Mouse (Mus musculus) heart, postnatal 0 days (tissue): ENCODE results near the gene Tesk2. TPM values are rescaled to one million over a fixed set of nuclear protein-coding genes. Genes with fewer than 3 reads are reported as not detected.

Source experiments
- ATAC-seq: fragments of 200-750 bp; cut with Nextera tagmentation; 2 replicates; pipeline ENCODE4 v1.8.0; 2017; ENCODE audit warnings: low read depth, moderate number of reproducible peaks, moderate library complexity; ENCODE audit not compliant: insufficient read depth
- DNase-seq: peaks from one replicate; pipeline ENCODE4 v3.0.0-alpha.2; 2016; ENCODE audit warnings: low spot score
- H3K27ac ChIP-seq: fragments of 300-500 bp; sonication (generic); 2 replicates; pipeline ENCODE4 v1.5.1; 2014; ENCODE audit warnings: low read depth, mild to moderate bottlenecking
- H3K27me3 ChIP-seq: fragments of 300-500 bp; sonication (generic); 2 replicates; pipeline ENCODE4 v1.6.1; 2014; ENCODE audit warnings: low read length, mixed read lengths; ENCODE audit not compliant: control insufficient read depth, insufficient read depth
- H3K36me3 ChIP-seq: fragments of 300-500 bp; sonication (generic); replicated peaks from 2 replicates; pipeline ENCODE4 v1.6.1; 2014; ENCODE audit warnings: low read length, mixed read lengths; ENCODE audit not compliant: control insufficient read depth, insufficient read depth
- H3K4me1 ChIP-seq: fragments of 300-500 bp; sonication (generic); 2 replicates; pipeline ENCODE4 v1.6.1; 2014; ENCODE audit warnings: antibody characterized with exemption; ENCODE audit not compliant: control insufficient read depth, insufficient read depth
- H3K4me2 ChIP-seq: fragments of 300-500 bp; sonication (generic); 2 replicates; pipeline ENCODE4 v1.6.1; 2014; ENCODE audit warnings: low read depth, mild to moderate bottlenecking, low read length, moderate library complexity
- H3K4me3 ChIP-seq: fragments of 300-500 bp; sonication (generic); 2 replicates; pipeline ENCODE4 v1.5.1; 2014; ENCODE audit warnings: low read depth, low read length
- H3K9ac ChIP-seq: fragments of 300-500 bp; sonication (generic); replicated peaks from 2 replicates; pipeline ENCODE4 v1.6.1; 2014; ENCODE audit warnings: low read depth, low read length, mixed read lengths
- H3K9me3 ChIP-seq: fragments of 300-500 bp; sonication (generic); replicated peaks from 2 replicates; pipeline ENCODE4 v1.6.1; 2016; ENCODE audit warnings: low read length; ENCODE audit not compliant: control insufficient read depth
- CTCF ChIP-seq: IDR thresholded peaks from 2 replicates; pipeline ENCODE4 v1.5.1; 2016; ENCODE audit warnings: antibody characterized with exemption, control low read depth, low read depth
- EP300 ChIP-seq: IDR thresholded peaks from 2 replicates; pipeline ENCODE4 v1.6.1; 2016; ENCODE audit warnings: antibody characterized with exemption, low read depth
- WGBS: fragments of 180-500 bp; shearing (Covaris S2); extraction: QIAGEN DNeasy Blood & Tissue Kit; methylation state at CpG from one replicate; pipeline ENCODE4 v1.1.7; 2014; 5-methylcytosine and 5-hydroxymethylcytosine counted together
- polyA plus RNA-seq: library from polyadenylated mRNA; unstranded; fragments of >200 nt; fragmentation: Nextera tagmentation; extraction: Ambion mirVana; gene quantifications from 2 replicates; pipeline ENCODE4 v1.2.1, GENCODE M21; 2015
- total RNA-seq: library from RNA; depleted of rRNA; stranded (reverse); fragments of >200 nt; gene quantifications from 2 replicates; pipeline ENCODE4 v1.2.3, GENCODE M21; 2014; ENCODE audit warnings: low replicate concordance

The Tesk2 gene
- total and polyA plus RNA-seq, 2 experiments from 2014 or later: 1.3 to 2.3 TPM

DNA sequence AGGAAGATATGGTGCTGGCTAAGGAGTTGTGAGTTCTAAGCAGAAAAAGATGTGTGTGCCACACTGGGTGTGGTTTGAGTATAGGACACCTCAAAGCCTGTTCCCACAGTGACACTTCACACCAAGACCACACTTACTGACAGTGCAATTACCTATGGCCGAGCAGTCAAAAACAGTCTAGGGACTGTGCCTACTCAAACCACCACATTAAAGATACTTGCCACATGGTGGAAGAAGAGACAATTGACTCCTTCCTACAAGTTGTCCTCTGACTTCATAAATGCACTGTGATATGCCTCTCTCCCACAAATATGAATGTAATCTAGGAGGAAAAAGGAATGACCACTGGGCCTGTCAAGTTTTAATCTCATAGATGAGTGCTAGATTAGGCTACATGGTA lies 19.8 kb upstream of the Tesk2 start:
- H3K4me2 ChIP-seq: no peak overlapping the region
- DNase-seq (no peak), ATAC-seq (no peak)
- no peak overlapping the region for H3K9ac ChIP-seq
- peaks cover 50% of the 10 kb centered on the region for H3K36me3 ChIP-seq
- no peak for TF ChIP-seq EP300
- no peak for TF ChIP-seq CTCF
- no peak overlapping the region for H3K4me3 ChIP-seq
- no peaks in the 10 kb centered on the region for H3K9me3 ChIP-seq
- no peaks in the 10 kb centered on the region; the same call in 1 of the 2 replicates for H3K4me1 ChIP-seq
- no peak overlapping the region for H3K27ac ChIP-seq
- 89% methylated on average over 1 of the region's 1 CpGs for WGBS
- H3K27me3 ChIP-seq: no peaks in the 10 kb centered on the region

GRCm38 (mm10) chr4:116703804-116704203 lies 16.9 kb upstream of the Tesk2 start:
- Histone ChIP-seq H3K9ac (no peak overlapping the region), H3K4me1 (peaks cover 6% of the 10 kb centered on the region; the same call in 1 of the 2 replicates), H3K4me2 (no peak overlapping the region), H3K4me3 (no peak overlapping the region), H3K27ac (no peak overlapping the region), H3K9me3 (no peaks in the 10 kb centered on the region), H3K27me3 (no peaks in the 10 kb centered on the region), H3K36me3 (peaks cover 28% of the 10 kb centered on the region)
- no peak for TF ChIP-seq EP300
- peak; percentile 69 for TF ChIP-seq CTCF
- DNase-seq: no peak
- WGBS: 33% methylated on average over 6 of the region's 6 CpGs
- no peak for ATAC-seq

DNA sequence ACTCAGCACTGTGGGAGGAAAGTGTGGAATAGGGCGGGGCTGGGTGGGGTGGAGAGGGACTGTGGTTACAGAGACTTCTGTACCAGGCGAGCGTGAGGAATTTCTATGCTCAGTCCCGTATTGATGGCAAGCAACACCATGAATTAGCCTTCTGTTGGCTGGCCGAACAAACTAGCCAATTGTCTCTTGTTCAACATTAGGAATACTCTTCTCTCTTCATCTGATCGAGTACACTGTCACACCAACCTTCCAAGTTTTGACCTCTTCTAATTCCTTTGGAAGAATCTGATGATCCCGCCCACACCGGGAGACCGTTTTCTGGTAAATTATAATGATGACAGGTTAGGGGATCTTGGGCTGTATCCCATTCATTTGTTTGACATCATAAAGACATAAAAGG lies 13.1 kb upstream of the Tesk2 start:
- Histone ChIP-seq H3K4me2 (peak overlapping the region; percentile 71), H3K4me1 (0 out of 2 replicates have a peak, but pooled peaks cover 6% of the 10 kb centered on the region), H3K27me3 (no peaks in the 10 kb centered on the region), H3K27ac (peak overlapping the region; percentile 53; the same call in 1 of the 2 replicates), H3K4me3 (peak overlapping the region; percentile 69), H3K9ac (peak overlapping the region; percentile 65), H3K36me3 (peaks cover 6% of the 10 kb centered on the region), H3K9me3 (no peaks in the 10 kb centered on the region)
- DNase-seq (no peak), ATAC-seq (no peak)
- WGBS: 11% methylated on average over 9 of the region's 9 CpGs
- TF ChIP-seq CTCF (no peak), EP300 (no peak)

DNA sequence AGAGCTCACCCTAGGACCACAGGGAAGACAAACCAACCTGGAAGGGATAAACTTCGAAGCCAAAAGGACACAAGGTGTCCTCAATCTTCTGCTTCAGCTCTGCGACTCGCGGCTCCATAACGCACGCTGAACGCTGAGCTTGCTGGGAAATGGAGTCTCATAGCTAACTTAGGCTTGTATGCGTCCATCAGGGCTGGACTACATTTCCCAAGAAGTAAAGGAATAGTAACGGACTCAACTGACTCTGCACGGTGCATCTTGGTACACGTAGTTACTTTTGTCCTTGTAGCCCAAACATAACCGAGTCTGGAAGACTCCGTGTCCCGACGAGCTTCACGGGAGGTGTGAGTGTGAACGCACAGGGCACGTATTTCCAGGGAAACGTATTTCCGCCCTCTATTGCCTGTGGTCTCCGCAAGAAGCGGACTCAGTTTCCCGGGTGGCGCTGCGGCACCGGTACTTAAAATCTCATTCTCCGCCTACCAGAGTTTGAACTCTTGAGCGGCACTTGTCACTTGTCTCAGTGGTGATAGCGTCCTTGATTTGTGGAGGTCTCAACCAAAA lies 12.5 kb upstream of the Tesk2 start, which contains the start of the genes Mmachc and Ccdc163:
Gene Mmachc (minus strand): TSS at position 206 of the 564 bp plus-strand sequence.
Gene Ccdc163 (plus strand): TSS at position 309 of the 564 bp plus-strand sequence.
- Histone ChIP-seq H3K4me2 (peak within 1 kb of the TSS; percentile 71), H3K27me3 (no peaks in the 10 kb centered on the region), H3K27ac (peak within 1 kb of the TSS; percentile 53), H3K9me3 (no peaks in the 10 kb centered on the region), H3K9ac (peak within 1 kb of the TSS; percentile 65), H3K36me3 (peaks cover 4% of the 10 kb centered on the region), H3K4me1 (0 out of 2 replicates have a peak, but pooled peaks cover 6% of the 10 kb centered on the region), H3K4me3 (peak within 1 kb of the TSS; percentile 69)
- DNase-seq: peak; percentile 100
- under 1% methylated on average over 29 of the region's 29 CpGs for WGBS
- peak; percentile 99 for ATAC-seq
- TF ChIP-seq CTCF (peak; percentile 14; the same call in 1 of the 2 replicates), EP300 (peak; percentile 48; the same call in 1 of the 2 replicates)

DNA sequence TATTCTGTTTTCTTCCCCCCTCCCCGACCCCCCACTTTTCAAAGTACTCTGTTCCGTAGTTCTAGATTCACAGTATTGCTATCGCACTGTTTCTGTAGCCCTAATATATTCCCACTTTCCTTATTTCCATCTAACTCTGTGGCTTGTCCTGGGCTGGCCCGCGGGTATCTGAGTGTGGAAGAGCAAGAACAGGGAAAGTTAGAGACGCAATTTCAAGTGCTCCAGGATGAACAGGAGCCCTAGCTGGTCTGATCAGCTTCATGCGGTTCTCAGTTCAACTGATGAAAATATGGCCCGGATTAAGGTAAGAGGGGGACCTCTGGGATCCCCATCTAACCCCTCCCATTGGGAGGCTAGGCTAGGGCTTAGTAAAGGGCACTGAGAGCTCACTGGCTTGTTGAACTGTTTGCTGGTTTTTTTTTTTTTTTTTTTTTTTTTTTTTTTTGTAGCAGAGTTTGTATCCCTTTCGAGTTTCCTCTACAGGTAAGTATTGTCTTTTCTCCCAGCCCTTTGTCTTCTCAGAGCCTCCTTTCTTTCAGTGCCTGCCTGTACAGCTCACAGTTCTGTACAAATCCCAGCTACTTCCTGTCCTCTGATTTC lies 11.9 kb upstream of the Tesk2 start:
- H3K36me3 ChIP-seq: no peaks in the 10 kb centered on the region; the same call in none of the 2 replicates
- ATAC-seq (no peak), DNase-seq (no peak)
- H3K27ac ChIP-seq: no peak overlapping the region
- peak overlapping the region; percentile 69 for H3K4me3 ChIP-seq
- WGBS: 5% methylated on average over 9 of the region's 9 CpGs
- no peaks in the 10 kb centered on the region for H3K27me3 ChIP-seq
- H3K4me2 ChIP-seq: peak overlapping the region; percentile 71
- H3K9ac ChIP-seq: peak overlapping the region; percentile 49
- H3K9me3 ChIP-seq: no peaks in the 10 kb centered on the region
- TF ChIP-seq CTCF (no peak), EP300 (0 out of 2 replicates have a peak, but pooled peaks have one; percentile 17)
- 0 out of 2 replicates have a peak, but pooled peaks cover 6% of the 10 kb centered on the region for H3K4me1 ChIP-seq
